Mouse (Mus musculus) MEL (cell line): ENCODE measurements around the gene Cdk14. TPM values are rescaled to one million over a fixed set of nuclear protein-coding genes. Genes with fewer than 3 reads are reported as not detected.
"Not testable (repeated sequence)": the region's sequence is repeated elsewhere in the genome, so short reads cannot be mapped to it uniquely, and the experiment has no call there.

Experiments
- DNase-seq: peaks from one replicate; pipeline ENCODE4 v3.0.0; 2011; ENCODE audit warnings: low read depth, low spot score
- H3K27ac ChIP-seq: 2 replicates; pipeline ENCODE4 v1.5.1; 2012; ENCODE audit warnings: low read depth, mild to moderate bottlenecking, control low read depth, low read length, moderate library complexity; ENCODE audit not compliant: control insufficient read depth
- H3K27me3 ChIP-seq, 2 experiments: fragments of 150-350 bp in 1 of 2; sonication (generic) in 1 of 2; 2 replicates each; pipeline ENCODE4 v1.6.1; 2012; ENCODE audit warnings: low read length in 2 of 2, mild to moderate bottlenecking in 2 of 2, improper control_type of control experiment in 1 of 2, moderate library complexity in 1 of 2; ENCODE audit not compliant: insufficient read depth in 2 of 2, control insufficient read depth in 1 of 2
- H3K36me3 ChIP-seq, 2 experiments: 2 replicates each; pipeline ENCODE4 v1.6.1; 2012 to 2014; ENCODE audit warnings: low read length in 2 of 2, improper control_type of control experiment in 1 of 2, inconsistent platforms in 1 of 2, mild to moderate bottlenecking in 1 of 2; ENCODE audit not compliant: insufficient read depth in 2 of 2, control insufficient read depth in 1 of 2
- H3K4me1 ChIP-seq, 2 experiments: fragments of 150-350 bp in 1 of 2; sonication (generic) in 1 of 2; 2 replicates each; pipeline ENCODE4 v1.6.1; 2012; ENCODE audit warnings: low read length in 2 of 2, improper control_type of control experiment in 1 of 2, mild to moderate bottlenecking in 1 of 2; ENCODE audit not compliant: insufficient read depth in 2 of 2, control insufficient read depth in 1 of 2
- H3K4me3 ChIP-seq, 2 experiments: fragments of 150-350 bp in 1 of 2; sonication (generic) in 1 of 2; 2 replicates each; pipeline ENCODE4 v1.5.1; 2012; ENCODE audit warnings: low read depth in 2 of 2, low read length in 2 of 2, mild to moderate bottlenecking in 2 of 2, moderate library complexity in 2 of 2, control low read depth in 1 of 2, improper control_type of control experiment in 1 of 2; ENCODE audit not compliant: control insufficient read depth in 1 of 2, insufficient read depth in 1 of 2
- H3K79me2 ChIP-seq: 2 replicates; pipeline ENCODE4 v1.6.1; 2012; ENCODE audit warnings: mild to moderate bottlenecking, low read length, moderate library complexity; ENCODE audit not compliant: control insufficient read depth, poor library complexity, insufficient read depth
- H3K9ac ChIP-seq: 2 replicates; pipeline ENCODE4 v1.6.1; 2012; ENCODE audit warnings: low read depth, mild to moderate bottlenecking, control low read depth, low read length, moderate library complexity; ENCODE audit not compliant: control insufficient read depth, poor library complexity, severe bottlenecking
- H3K9me3 ChIP-seq: fragments of 150-350 bp; sonication (generic); replicated peaks from 2 replicates; pipeline ENCODE4 v1.6.1; 2012; ENCODE audit warnings: mild to moderate bottlenecking, low read length, improper control_type of control experiment, moderate library complexity; ENCODE audit not compliant: insufficient read depth
- CHD1 ChIP-seq: IDR thresholded peaks from 2 replicates; pipeline ENCODE4 v1.6.1; 2012; ENCODE audit warnings: low read depth, mild to moderate bottlenecking, inconsistent platforms, low read length, improper control_type of control experiment
- CHD2 ChIP-seq: IDR thresholded peaks from 2 replicates; pipeline ENCODE4 v1.6.1; 2011; ENCODE audit warnings: low read length, improper control_type of control experiment
- CTCF ChIP-seq, 3 experiments: IDR thresholded peaks in 2 of 3; conservative IDR thresholded peaks in 1 of 3; 2 replicates each; pipeline ENCODE4 v1.5.1; 2011 to 2012; ENCODE audit warnings: low read length in 3 of 3, low read depth in 2 of 3, mild to moderate bottlenecking in 2 of 3, improper control_type of control experiment in 1 of 3, inconsistent platforms in 1 of 3, mixed read lengths in 1 of 3, moderate library complexity in 1 of 3; ENCODE audit not compliant: control insufficient read depth in 1 of 3, insufficient read depth in 1 of 3, poor library complexity in 1 of 3, severe bottlenecking in 1 of 3
- E2F4 ChIP-seq: IDR thresholded peaks from 2 replicates; pipeline ENCODE4 v1.6.1; 2011; ENCODE audit warnings: low read depth, low read length, improper control_type of control experiment, borderline replicate concordance
- GABPA ChIP-seq: IDR thresholded peaks from 2 replicates; pipeline ENCODE4 v1.6.1; 2012; ENCODE audit warnings: low read depth, mild to moderate bottlenecking, inconsistent platforms, low read length, improper control_type of control experiment, moderate library complexity
- HCFC1 ChIP-seq: IDR thresholded peaks from 2 replicates; pipeline ENCODE4 v1.6.1; 2012; ENCODE audit warnings: low read depth, mild to moderate bottlenecking, inconsistent platforms, low read length, improper control_type of control experiment, moderate library complexity
- JUND ChIP-seq: IDR thresholded peaks from 2 replicates; pipeline ENCODE4 v1.6.1; 2011; ENCODE audit warnings: low read depth, mild to moderate bottlenecking, improper control_type of control experiment, low read length
- MEF2A ChIP-seq: IDR thresholded peaks from 2 replicates; pipeline ENCODE4 v1.6.1; 2014; ENCODE audit warnings: low read depth, mild to moderate bottlenecking, inconsistent platforms, low read length, improper control_type of control experiment; ENCODE audit not compliant: poor library complexity, insufficient replicate concordance, severe bottlenecking; ENCODE audit errors: extremely low read depth
- MXI1 ChIP-seq: IDR thresholded peaks from 2 replicates; pipeline ENCODE4 v1.6.1; 2011; ENCODE audit warnings: mild to moderate bottlenecking, low read depth, low read length, improper control_type of control experiment
- RAD21 ChIP-seq: IDR thresholded peaks from 2 replicates; pipeline ENCODE4 v1.6.1; 2011; ENCODE audit warnings: mild to moderate bottlenecking, low read depth, low read length, improper control_type of control experiment
- RCOR1 ChIP-seq: IDR thresholded peaks from 2 replicates; pipeline ENCODE4 v1.6.1; 2012; ENCODE audit warnings: low read depth, mild to moderate bottlenecking, inconsistent platforms, low read length, improper control_type of control experiment
- SIN3A ChIP-seq: IDR thresholded peaks from 2 replicates; pipeline ENCODE4 v1.6.1; 2012; ENCODE audit warnings: low read length, improper control_type of control experiment, inconsistent platforms
- SMC3 ChIP-seq: IDR thresholded peaks from 2 replicates; pipeline ENCODE4 v1.6.1; 2011; ENCODE audit warnings: low read depth, low read length, improper control_type of control experiment
- TAL1 ChIP-seq: IDR thresholded peaks from 2 replicates; pipeline ENCODE4 v1.6.1; 2012; ENCODE audit warnings: mild to moderate bottlenecking, inconsistent platforms, low read length, moderate library complexity, mixed read lengths
- UBTF ChIP-seq: IDR thresholded peaks from 2 replicates; pipeline ENCODE4 v1.6.1; 2012; ENCODE audit warnings: low read depth, mild to moderate bottlenecking, inconsistent platforms, low read length, improper control_type of control experiment, moderate library complexity, borderline replicate concordance; ENCODE audit not compliant: insufficient read depth
- USF1 ChIP-seq: IDR thresholded peaks from 2 replicates; pipeline ENCODE4 v1.6.1; 2014; ENCODE audit warnings: low read depth, mild to moderate bottlenecking, inconsistent platforms, low read length, improper control_type of control experiment, moderate library complexity
- USF2 ChIP-seq, 2 experiments: IDR thresholded peaks; 2 replicates each; pipeline ENCODE4 v1.6.1; 2011 to 2012; ENCODE audit warnings: improper control_type of control experiment in 2 of 2, low read length in 2 of 2, borderline replicate concordance in 1 of 2, inconsistent platforms in 1 of 2, low read depth in 1 of 2, mild to moderate bottlenecking in 1 of 2; ENCODE audit not compliant: insufficient read depth in 1 of 2
- ZC3H11A ChIP-seq: IDR thresholded peaks from 2 replicates; pipeline ENCODE4 v1.6.1; 2012; ENCODE audit warnings: low read depth, mild to moderate bottlenecking, inconsistent platforms, low read length, improper control_type of control experiment
- ZKSCAN1 ChIP-seq: IDR thresholded peaks from 2 replicates; pipeline ENCODE4 v1.6.1; 2012; ENCODE audit warnings: low read depth, mild to moderate bottlenecking, inconsistent platforms, low read length, improper control_type of control experiment, moderate library complexity
- ZMIZ1 ChIP-seq: IDR thresholded peaks from 2 replicates; pipeline ENCODE4 v1.6.1; 2012; ENCODE audit warnings: low read depth, mild to moderate bottlenecking, inconsistent platforms, low read length, improper control_type of control experiment, moderate library complexity
- polyA plus RNA-seq, 2 experiments: library from polyadenylated mRNA; stranded (reverse) in 1 of 2; unstranded in 1 of 2; fragments of >175 nt in 1 of 2; fragments of >200 nt in 1 of 2; gene quantifications; 2 replicates each; pipeline versions ENCODE4 v1.2.1 to v1.2.4; 2012; ENCODE audit warnings: low replicate concordance in 2 of 2, low read depth in 1 of 2; ENCODE audit not compliant: insufficient read length in 2 of 2, insufficient read depth in 1 of 2, missing spikeins in 1 of 2
- total RNA-seq: library from RNA; depleted of rRNA; stranded (reverse); fragments of 300-350 nt; gene quantifications from 2 replicates; pipeline ENCODE4 v1.2.3, GENCODE M21; 2012

Gene Cdk14
- total and polyA plus RNA-seq, 3 experiments = not detected

DNA sequence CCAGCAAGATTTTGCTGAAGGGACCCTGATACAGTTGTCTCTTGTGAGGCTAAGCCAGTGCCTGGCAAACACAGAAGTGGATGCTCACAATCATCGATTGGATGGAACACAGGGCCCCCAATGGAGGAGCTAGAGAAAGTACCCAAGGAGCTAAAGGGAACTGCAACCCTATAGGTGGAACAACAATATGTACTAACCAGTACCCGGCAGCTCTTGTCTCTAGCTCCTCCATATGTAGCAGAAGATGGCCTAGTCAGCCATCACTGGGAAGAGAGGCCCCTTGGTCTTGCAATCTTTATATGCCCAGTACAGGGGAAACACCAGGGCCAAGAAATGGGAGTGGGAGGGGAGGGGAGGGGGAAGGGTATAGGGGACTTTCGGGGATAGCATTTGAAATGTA is 515.2 kb downstream of the Cdk14 start:
- DNase-seq, H3K4me3 ChIP-seq, H3K27ac ChIP-seq, H3K36me3 ChIP-seq, H3K4me1 ChIP-seq, H3K9me3 ChIP-seq, H3K27me3 ChIP-seq, H3K9ac ChIP-seq, H3K79me2 ChIP-seq: not testable (repeated sequence)

DNA sequence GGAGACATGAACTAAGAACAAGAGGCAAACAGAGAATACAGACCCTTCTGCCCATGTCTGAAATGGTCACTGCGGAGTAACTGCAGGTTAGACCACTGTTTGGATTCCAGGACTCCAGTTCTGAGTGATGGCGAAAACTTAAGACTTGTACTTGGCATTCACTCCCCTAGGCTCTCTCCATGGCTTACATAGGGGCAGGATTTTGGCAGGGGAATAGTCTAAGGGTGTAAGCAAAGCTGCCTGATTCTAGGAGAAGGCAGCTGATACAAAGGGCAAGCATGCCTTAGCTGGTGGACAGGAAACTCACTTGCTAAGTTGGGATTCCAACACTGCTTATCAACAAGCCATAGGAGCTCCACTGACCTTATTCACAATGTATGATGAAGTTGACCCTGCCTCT is 521.9 kb downstream of the Cdk14 start:
- Histone ChIP-seq H3K27me3 (no peaks in the 10 kb centered on the region; a peak in 1 of 4 replicates), H3K27ac (no peak overlapping the region), H3K9ac (no peak overlapping the region), H3K79me2 (no peaks in the 10 kb centered on the region), H3K36me3 (no peaks in the 10 kb centered on the region), H3K4me1 (no peaks in the 10 kb centered on the region), H3K9me3 (no peaks in the 10 kb centered on the region), H3K4me3 (no peak overlapping the region)
- TF ChIP-seq SMC3 = no peak
- TF ChIP-seq MEF2A = no peak
- TF ChIP-seq TAL1 = no peak
- no peak for TF ChIP-seq RCOR1
- TF ChIP-seq ZMIZ1 = no peak
- no peak for TF ChIP-seq MXI1
- TF ChIP-seq SIN3A = no peak
- TF ChIP-seq HCFC1 = no peak
- no peak for TF ChIP-seq CHD2
- TF ChIP-seq ZC3H11A = no peak
- TF ChIP-seq CHD1 = no peak
- no peak for TF ChIP-seq GABPA
- no peak for TF ChIP-seq USF2 (IDR thresholded peaks at IDR 0.05; ENCODE audit: borderline replicate concordance in 1 of 2, insufficient read depth in 1 of 2, low read depth in 1 of 2, low read length in 2 of 2)
- no peak for TF ChIP-seq USF1
- TF ChIP-seq RAD21 = no peak
- TF ChIP-seq JUND = no peak
- TF ChIP-seq CTCF (IDR thresholded peaks at IDR 0.05 in 2 of 3, conservative IDR thresholded peaks at IDR 0.05 in 1 of 3; ENCODE audit: control insufficient read depth in 1 of 3, insufficient read depth in 1 of 3, low read depth in 2 of 3, low read length in 3 of 3, poor library complexity in 1 of 3, severe bottlenecking in 1 of 3) = no peak
- TF ChIP-seq ZKSCAN1 = no peak
- no peak for TF ChIP-seq E2F4
- no peak for TF ChIP-seq UBTF
- no peak for DNase-seq
